Mouse (Mus musculus) adrenal gland, adult 2 months (tissue): ENCODE measurements around the gene Cux1. TPM values are rescaled to one million over a fixed set of nuclear protein-coding genes. Genes with fewer than 3 reads are reported as not detected.
A peak's percentile ranks its signal among the peaks of the same experiment; 100 is the strongest.
"Not testable (repeated sequence)": the region's sequence is repeated elsewhere in the genome, so short reads cannot be mapped to it uniquely, and the experiment has no call there.

Experiments
- DNase-seq: peaks from one replicate; pipeline ENCODE4 v3.0.0; 2021
- polyA plus RNA-seq: library from polyadenylated mRNA; depleted of rRNA; stranded (reverse); fragments of >200 nt; gene quantifications from 2 replicates; pipeline ENCODE4 v1.2.3, GENCODE M21; 2012
- total RNA-seq, 2 experiments: library from RNA; stranded (reverse); gene quantifications; 2 replicates each; pipeline ENCODE4 v1.2.3; 2021

Cux1 gene
- total and polyA plus RNA-seq, 3 experiments: 52.3 to 105 (median 101) TPM

- peak; percentile 28 for DNase-seq
These were observed 321.5 kb downstream of the Cux1 start for GRCm38 (mm10) chr5:136245541-136246451.

- peak; percentile 92 for DNase-seq
These were observed 322.3 kb downstream of the Cux1 start for GRCm38 (mm10) chr5:136244762-136245540.

- peak; percentile 71 for DNase-seq
These were observed 323.2 kb downstream of the Cux1 start for GRCm38 (mm10) chr5:136243851-136244761.

GRCm38 (mm10) chr5:136241161-136241560 lies 326.1 kb downstream of the Cux1 start:
- no peak for DNase-seq

- no peak for DNase-seq
These were observed 326.9 kb downstream of the Cux1 start for GRCm38 (mm10) chr5:136240381-136240780.

- DNase-seq: peak; percentile 38
These were observed 329.7 kb downstream of the Cux1 start for GRCm38 (mm10) chr5:136237607-136238006.

GRCm38 (mm10) chr5:136236611-136237010 lies 330.7 kb downstream of the Cux1 start:
- DNase-seq: peak; percentile 69

- DNase-seq: no peak
These were observed 336.8 kb downstream of the Cux1 start for GRCm38 (mm10) chr5:136230348-136231035.

GRCm38 (mm10) chr5:136226246-136226876 lies 340.9 kb downstream of the Cux1 start:
- no peak for DNase-seq

- no peak for DNase-seq
These were observed 348.7 kb downstream of the Cux1 start for GRCm38 (mm10) chr5:136218585-136218984.

GRCm38 (mm10) chr5:136217932-136218381 lies 349.3 kb downstream of the Cux1 start:
- DNase-seq: no peak

- DNase-seq: peak; percentile 49
These were observed 350.2 kb downstream of the Cux1 start for GRCm38 (mm10) chr5:136217004-136217665.

GRCm38 (mm10) chr5:136215958-136216357 lies 351.3 kb downstream of the Cux1 start:
- DNase-seq: peak; percentile 68

GRCm38 (mm10) chr5:136215211-136215610 lies 352.1 kb downstream of the Cux1 start:
- no peak for DNase-seq

GRCm38 (mm10) chr5:136213716-136214115 lies 353.6 kb downstream of the Cux1 start:
- DNase-seq: peak; percentile 75

- peak; percentile 40 for DNase-seq
These were observed 354.6 kb downstream of the Cux1 start for GRCm38 (mm10) chr5:136212716-136213115.

- DNase-seq: not testable (repeated sequence)
These were observed 355.8 kb downstream of the Cux1 start for GRCm38 (mm10) chr5:136211341-136212102.

- no peak for DNase-seq
These were observed 356.7 kb downstream of the Cux1 start for GRCm38 (mm10) chr5:136210549-136210948.

GRCm38 (mm10) chr5:136201832-136202231 lies 365.5 kb downstream of the Cux1 start:
- peak; percentile 71 for DNase-seq
